Mouse (Mus musculus): ENCODE data around the gene Stxbp6. TPM values are rescaled to one million over a fixed set of nuclear protein-coding genes. Genes with fewer than 3 reads are reported as not detected.

Stxbp6 gene
- polyA plus RNA-seq, 1 experiment from 2014 or later, result 7.1 TPM

GRCm38 (mm10) chr12:44899173-44899870, 175.2 kb downstream of the Stxbp6 start:
- ATAC-seq, result no peak
- Histone ChIP-seq H3K4me1 (ENCODE audit: insufficient read depth) (no peaks in the 10 kb centered on the region), H3K9me3 (ENCODE audit: low read length) (no peaks in the 10 kb centered on the region), H3K4me3 (ENCODE audit: low read depth, low read length) (no peak overlapping the region), H3K4me2 (ENCODE audit: low read depth, low read length) (no peak overlapping the region), H3K9ac (replicated peaks) (no peak overlapping the region), H3K36me3 (replicated peaks; ENCODE audit: insufficient read depth, low read length) (no peaks in the 10 kb centered on the region), H3K27ac (ENCODE audit: low read depth) (no peak overlapping the region), H3K27me3 (ENCODE audit: insufficient read depth, low read length) (no peaks in the 10 kb centered on the region)
- 84% methylated on average over 5 of the region's 5 CpGs for WGBS (ENCODE audit: insufficient replicate concordance)
- DNase-seq, result no peak
- TF ChIP-seq EP300 (IDR thresholded peaks at IDR 0.05; ENCODE audit: low read depth), result no peak
- TF ChIP-seq CTCF (IDR thresholded peaks at IDR 0.05; ENCODE audit: low read depth), result no peak

- no peak for DNase-seq
- Histone ChIP-seq H3K4me2 (ENCODE audit: low read depth, low read length) (no peak overlapping the region), H3K9ac (replicated peaks) (no peak overlapping the region), H3K36me3 (replicated peaks; ENCODE audit: insufficient read depth, low read length) (no peaks in the 10 kb centered on the region), H3K4me1 (ENCODE audit: insufficient read depth) (no peaks in the 10 kb centered on the region), H3K27ac (ENCODE audit: low read depth) (no peak overlapping the region), H3K27me3 (ENCODE audit: insufficient read depth, low read length) (no peaks in the 10 kb centered on the region), H3K4me3 (ENCODE audit: low read depth, low read length) (no peak overlapping the region), H3K9me3 (ENCODE audit: low read length) (no peaks in the 10 kb centered on the region)
- 80% methylated on average over 1 of the region's 1 CpGs for WGBS (ENCODE audit: insufficient replicate concordance)
- TF ChIP-seq EP300 (IDR thresholded peaks at IDR 0.05; ENCODE audit: low read depth), result no peak
- TF ChIP-seq CTCF (IDR thresholded peaks at IDR 0.05; ENCODE audit: low read depth), result no peak
- no peak for ATAC-seq
Measured at GRCm38 (mm10) chr12:44896460-44896859, 178.0 kb downstream of the Stxbp6 start.

GRCm38 (mm10) chr12:44889677-44890393, 184.7 kb downstream of the Stxbp6 start:
- H3K4me3 ChIP-seq (ENCODE audit: low read depth, low read length), result no peak overlapping the region
- H3K27ac ChIP-seq (ENCODE audit: low read depth), result no peak overlapping the region
- H3K36me3 ChIP-seq (replicated peaks; ENCODE audit: insufficient read depth, low read length), result no peaks in the 10 kb centered on the region
- TF ChIP-seq CTCF (IDR thresholded peaks at IDR 0.05; ENCODE audit: low read depth) (no peak), EP300 (IDR thresholded peaks at IDR 0.05; ENCODE audit: low read depth) (no peak)
- H3K4me2 ChIP-seq (ENCODE audit: low read depth, low read length), result no peak overlapping the region
- no peak overlapping the region for H3K9ac ChIP-seq (replicated peaks)
- no peaks in the 10 kb centered on the region for H3K9me3 ChIP-seq (ENCODE audit: low read length)
- no peaks in the 10 kb centered on the region for H3K27me3 ChIP-seq (ENCODE audit: insufficient read depth, low read length)
- no peak for ATAC-seq
- no peaks in the 10 kb centered on the region for H3K4me1 ChIP-seq (ENCODE audit: insufficient read depth)
- WGBS (ENCODE audit: insufficient replicate concordance), result 77% methylated on average over 6 of the region's 6 CpGs
- no peak for DNase-seq

DNA sequence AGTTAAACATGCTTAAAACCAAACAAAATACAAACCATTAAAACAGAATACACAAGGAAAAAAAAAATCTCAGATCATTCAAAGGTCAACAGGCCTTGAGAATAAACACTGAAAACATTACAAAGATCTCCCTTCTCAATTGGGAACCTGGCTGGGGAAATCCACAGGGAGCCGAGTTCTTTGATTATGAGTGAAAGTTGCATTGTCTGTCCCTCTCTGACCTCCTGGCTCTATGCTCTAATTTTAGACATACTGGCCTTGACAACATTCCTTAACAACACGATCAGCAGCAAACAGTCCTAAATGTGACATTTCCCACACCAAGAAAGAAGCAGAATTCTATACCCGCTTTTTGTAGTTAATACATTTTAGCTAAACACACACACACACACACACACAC, 187.7 kb downstream of the Stxbp6 start:
- H3K27ac ChIP-seq (ENCODE audit: low read depth), result no peak overlapping the region
- H3K9ac ChIP-seq (replicated peaks), result no peak overlapping the region
- no peak overlapping the region for H3K4me2 ChIP-seq (ENCODE audit: low read depth, low read length)
- no peak for TF ChIP-seq EP300 (IDR thresholded peaks at IDR 0.05; ENCODE audit: low read depth)
- TF ChIP-seq CTCF (IDR thresholded peaks at IDR 0.05; ENCODE audit: low read depth), result no peak
- no peak for ATAC-seq
- no peaks in the 10 kb centered on the region for H3K4me1 ChIP-seq (ENCODE audit: insufficient read depth)
- no peaks in the 10 kb centered on the region for H3K9me3 ChIP-seq (ENCODE audit: low read length)
- H3K27me3 ChIP-seq (ENCODE audit: insufficient read depth, low read length), result no peaks in the 10 kb centered on the region
- 45% methylated on average over 3 of the region's 3 CpGs for WGBS (ENCODE audit: insufficient replicate concordance)
- H3K36me3 ChIP-seq (replicated peaks; ENCODE audit: insufficient read depth, low read length), result no peaks in the 10 kb centered on the region
- no peak overlapping the region for H3K4me3 ChIP-seq (ENCODE audit: low read depth, low read length)
- DNase-seq, result no peak

GRCm38 (mm10) chr12:44872697-44873096, 201.8 kb downstream of the Stxbp6 start:
- no peak overlapping the region for H3K4me2 ChIP-seq (ENCODE audit: low read depth, low read length)
- H3K27me3 ChIP-seq (ENCODE audit: insufficient read depth, low read length), result no peaks in the 10 kb centered on the region
- H3K4me1 ChIP-seq (ENCODE audit: insufficient read depth), result no peaks in the 10 kb centered on the region
- no peaks in the 10 kb centered on the region for H3K9me3 ChIP-seq (ENCODE audit: low read length)
- H3K27ac ChIP-seq (ENCODE audit: low read depth), result no peak overlapping the region
- ATAC-seq (no peak), DNase-seq (no peak)
- H3K4me3 ChIP-seq (ENCODE audit: low read depth, low read length), result no peak overlapping the region
- whole genome bisulfite sequencing (ENCODE audit: insufficient replicate concordance), result 62% methylated on average over 2 of the region's 2 CpGs
- H3K9ac ChIP-seq (replicated peaks), result no peak overlapping the region
- TF ChIP-seq CTCF (IDR thresholded peaks at IDR 0.05; ENCODE audit: low read depth) (no peak), EP300 (IDR thresholded peaks at IDR 0.05; ENCODE audit: low read depth) (no peak)
- no peaks in the 10 kb centered on the region for H3K36me3 ChIP-seq (replicated peaks; ENCODE audit: insufficient read depth, low read length)

- no peak overlapping the region for H3K27ac ChIP-seq (ENCODE audit: low read depth)
- DNase-seq, result no peak
- no peaks in the 10 kb centered on the region for H3K27me3 ChIP-seq (ENCODE audit: insufficient read depth, low read length)
- WGBS (ENCODE audit: insufficient replicate concordance), result 59% methylated on average over 3 of the region's 3 CpGs
- H3K4me2 ChIP-seq (ENCODE audit: low read depth, low read length), result no peak overlapping the region
- no peak overlapping the region for H3K9ac ChIP-seq (replicated peaks)
- no peaks in the 10 kb centered on the region for H3K36me3 ChIP-seq (replicated peaks; ENCODE audit: insufficient read depth, low read length)
- H3K9me3 ChIP-seq (ENCODE audit: low read length), result no peaks in the 10 kb centered on the region
- H3K4me1 ChIP-seq (ENCODE audit: insufficient read depth), result no peaks in the 10 kb centered on the region
- TF ChIP-seq EP300 (IDR thresholded peaks at IDR 0.05; ENCODE audit: low read depth), result no peak
- TF ChIP-seq CTCF (IDR thresholded peaks at IDR 0.05; ENCODE audit: low read depth), result no peak
- no peak for ATAC-seq
- H3K4me3 ChIP-seq (ENCODE audit: low read depth, low read length), result no peak overlapping the region
Measured at GRCm38 (mm10) chr12:44865442-44865841, 209.1 kb downstream of the Stxbp6 start.

Measured in liver, postnatal 0 days (tissue).